Mouse (Mus musculus): ENCODE results near the gene Osm. TPM values are rescaled to one million over a fixed set of nuclear protein-coding genes. Genes with fewer than 3 reads are reported as not detected.

Gene Osm
- polyA plus RNA-seq, 1 experiment from 2014 or later: 0.20 TPM

DNA sequence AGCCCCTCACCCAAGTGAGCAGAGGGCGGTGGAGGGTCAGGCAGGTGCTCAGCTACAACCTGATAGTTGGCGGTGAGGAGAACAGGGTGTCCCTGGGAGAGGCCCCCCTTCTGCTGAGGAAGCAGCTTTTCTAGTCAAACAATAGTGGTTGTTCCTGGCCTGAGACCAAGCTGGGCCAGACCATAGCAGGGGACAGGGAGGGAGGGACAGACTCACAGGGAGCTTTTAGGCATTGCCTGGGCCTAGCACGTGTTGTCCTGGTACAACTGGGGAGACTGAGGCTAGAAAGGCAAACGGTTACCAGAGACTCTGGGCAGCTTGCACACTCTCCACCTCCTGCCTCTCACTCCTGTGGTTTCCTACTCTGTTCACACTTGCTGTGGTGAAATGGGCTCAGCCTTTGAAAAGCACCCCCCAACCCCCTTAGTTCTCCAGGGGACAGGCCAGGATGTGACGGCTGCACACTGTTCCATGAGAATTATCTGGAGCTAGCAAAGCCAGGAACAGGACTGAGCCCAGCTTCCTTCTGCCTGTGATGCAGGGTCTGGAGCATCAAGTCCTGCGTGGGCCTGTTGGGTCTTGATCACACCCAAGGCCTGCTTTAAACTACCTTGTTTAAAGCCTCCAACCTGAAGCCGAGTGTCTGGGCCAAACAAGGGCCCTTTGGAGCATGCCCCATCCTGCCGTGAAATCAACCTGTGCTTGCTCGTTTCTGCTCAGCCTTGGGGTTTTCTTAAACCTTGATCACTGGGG lies 19.8 kb upstream of the Osm start:
- H3K27ac ChIP-seq (replicated peaks): peak overlapping the region; percentile 71
- 57% methylated on average over 9 of the region's 9 CpGs for WGBS
- peaks cover 46% of the 10 kb centered on the region for H3K36me3 ChIP-seq

DNA sequence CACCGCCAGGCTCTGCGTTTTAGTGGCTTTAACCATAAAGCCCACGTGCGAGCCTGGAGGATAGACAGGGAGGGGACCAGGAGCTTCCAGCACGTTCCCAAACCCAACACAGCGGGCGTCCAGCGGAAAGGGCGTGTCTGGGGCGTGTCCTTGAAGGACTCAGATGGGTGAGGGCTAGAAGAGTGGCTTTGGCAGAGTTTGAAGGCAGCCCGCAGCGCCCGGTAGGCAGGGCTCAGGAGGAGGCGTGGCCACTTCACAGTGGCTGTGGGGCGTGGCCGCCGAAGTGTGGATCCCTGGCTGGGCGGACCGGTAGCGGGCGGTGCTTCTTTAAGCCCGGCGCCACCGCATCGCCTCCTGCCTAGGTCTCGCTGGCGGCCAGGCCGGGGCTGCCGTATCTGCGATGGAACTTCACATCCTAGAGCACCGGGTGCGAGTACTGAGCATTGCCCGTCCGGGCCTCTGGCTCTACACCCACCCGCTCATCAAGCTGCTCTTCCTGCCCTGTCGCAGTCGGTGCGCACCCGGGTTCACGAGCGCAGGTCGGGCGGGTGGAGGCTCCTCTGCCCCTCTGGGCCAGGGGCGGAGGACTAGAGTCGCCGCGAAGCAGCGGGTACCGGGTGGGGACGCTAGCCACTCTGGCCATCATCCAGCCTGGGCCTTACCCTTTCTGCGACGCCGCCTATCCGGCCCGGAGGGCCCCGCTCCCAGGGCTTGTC lies 18.1 kb upstream of the Osm start, which contains the start of gene Castor1:
Gene Castor1 (plus strand): TSS at position 312 of the 716 bp plus-strand sequence.
- Histone ChIP-seq H3K4me1 (peaks cover 21% of the 10 kb centered on the region), H3K36me3 (peaks cover 30% of the 10 kb centered on the region), H3K27ac (replicated peaks) (peak within 1 kb of the TSS; percentile 71), H3K27me3 (no peaks in the 10 kb centered on the region), H3K4me2 (replicated peaks) (peak within 1 kb of the TSS; percentile 94), H3K9ac (peak within 1 kb of the TSS; percentile 53), H3K9me3 (replicated peaks) (no peaks in the 10 kb centered on the region), H3K4me3 (replicated peaks) (peak within 1 kb of the TSS; percentile 53)
- peak; percentile 74 for ATAC-seq (ENCODE audit: insufficient number of reproducible peaks, low FRiP score, low TSS enrichment, low read depth)
- 1% methylated on average over 56 of the region's 56 CpGs for WGBS

More for the DNA sequence above, 19.8 kb upstream of the Osm start:
- no peaks in the 10 kb centered on the region for H3K9me3 ChIP-seq (replicated peaks)
- no peak overlapping the region for H3K9ac ChIP-seq
- no peak overlapping the region for H3K4me2 ChIP-seq (replicated peaks)
- no peaks in the 10 kb centered on the region for H3K27me3 ChIP-seq
- H3K4me3 ChIP-seq (replicated peaks): no peak overlapping the region
- peaks cover 21% of the 10 kb centered on the region for H3K4me1 ChIP-seq
- ATAC-seq (ENCODE audit: insufficient number of reproducible peaks, low FRiP score, low TSS enrichment, low read depth): 0 out of 2 replicates have a peak, but pooled peaks have one; percentile 5

DNA sequence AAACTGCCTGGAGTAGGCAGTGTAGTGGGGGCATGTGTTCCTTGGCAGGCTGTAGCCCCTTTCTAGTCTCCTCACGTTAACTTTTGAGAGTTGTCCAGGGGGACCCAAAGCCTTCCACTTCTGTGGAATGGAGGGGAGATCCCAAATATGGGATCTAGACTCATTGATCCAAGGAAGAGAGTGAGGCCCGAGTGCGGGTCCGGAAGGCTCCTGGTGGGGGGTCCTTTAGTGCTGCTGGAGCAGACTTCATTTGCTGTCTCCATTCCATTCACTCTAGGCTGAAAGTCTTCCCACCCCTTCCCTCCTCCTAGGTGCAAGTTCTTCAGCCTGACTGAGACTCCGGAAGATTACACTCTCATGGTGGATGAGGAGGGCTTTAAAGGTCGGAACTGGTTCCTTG lies 17.6 kb upstream of the Osm start:
- ATAC-seq (ENCODE audit: insufficient number of reproducible peaks, low FRiP score, low TSS enrichment, low read depth): no peak
- peak overlapping the region; percentile 53 for H3K9ac ChIP-seq
- H3K36me3 ChIP-seq: peaks cover 24% of the 10 kb centered on the region
- H3K4me1 ChIP-seq: peaks cover 23% of the 10 kb centered on the region
- 8% methylated on average over 6 of the region's 6 CpGs for WGBS
- H3K27ac ChIP-seq (replicated peaks): peak overlapping the region; percentile 49; the same call in 1 of the 2 replicates
- H3K9me3 ChIP-seq (replicated peaks): no peaks in the 10 kb centered on the region
- peak overlapping the region; percentile 53 for H3K4me3 ChIP-seq (replicated peaks)
- H3K4me2 ChIP-seq (replicated peaks): peak overlapping the region; percentile 94
- H3K27me3 ChIP-seq: no peaks in the 10 kb centered on the region

DNA sequence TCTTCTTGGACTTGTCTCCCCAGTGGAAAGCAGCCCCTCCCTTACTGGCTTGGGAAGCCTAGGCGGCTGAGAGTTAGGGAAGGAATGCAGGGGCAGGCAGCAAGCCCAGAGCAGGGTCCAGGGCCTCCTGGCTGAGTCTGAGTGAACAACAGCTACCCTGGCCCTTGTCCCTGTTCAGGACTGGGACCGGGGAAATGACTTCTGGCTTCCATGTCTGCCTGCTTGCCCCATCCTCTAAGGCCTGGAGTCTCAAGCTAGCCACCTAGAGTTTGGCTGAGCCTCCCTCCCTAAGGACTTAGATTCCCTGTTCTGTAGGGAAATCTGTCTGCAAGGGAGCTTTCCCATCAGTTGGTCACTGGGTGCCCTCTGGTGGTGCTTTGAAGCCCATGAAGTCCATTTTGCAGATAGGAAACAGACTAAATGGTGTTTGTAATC lies 16.9 kb upstream of the Osm start:
- 0 out of 2 replicates have a peak overlapping the region, but pooled peaks have one; percentile 23 for H3K27ac ChIP-seq (replicated peaks)
- peaks cover 19% of the 10 kb centered on the region; the same call in 1 of the 2 replicates for H3K36me3 ChIP-seq
- H3K4me3 ChIP-seq (replicated peaks): peak overlapping the region; percentile 53; the same call in 1 of the 2 replicates
- H3K9ac ChIP-seq: no peak overlapping the region
- ATAC-seq (ENCODE audit: insufficient number of reproducible peaks, low FRiP score, low TSS enrichment, low read depth): no peak
- peaks cover 25% of the 10 kb centered on the region for H3K4me1 ChIP-seq
- peak overlapping the region; percentile 94 for H3K4me2 ChIP-seq (replicated peaks)
- no peaks in the 10 kb centered on the region for H3K9me3 ChIP-seq (replicated peaks)
- WGBS: 9% methylated on average over 2 of the region's 2 CpGs
- no peaks in the 10 kb centered on the region for H3K27me3 ChIP-seq

DNA sequence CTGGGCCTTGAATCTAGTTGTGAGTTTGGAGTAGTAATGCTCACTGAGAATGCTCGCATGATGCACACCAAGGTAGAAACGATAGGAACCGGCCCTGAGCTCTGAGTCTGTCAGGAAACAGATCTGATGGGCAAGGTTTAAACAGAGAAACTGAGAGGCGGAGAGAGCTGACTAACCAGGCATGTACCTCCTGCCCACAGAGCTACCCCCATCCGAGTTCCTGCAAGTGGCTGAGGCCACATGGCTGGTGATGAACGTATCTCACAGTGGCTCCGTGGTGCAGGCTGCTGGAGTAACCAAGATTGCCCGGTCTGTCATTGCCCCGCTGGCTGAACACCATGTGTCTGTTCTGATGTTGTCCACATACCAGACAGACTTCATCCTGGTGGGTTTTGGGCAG lies 16.3 kb upstream of the Osm start:
- no peaks in the 10 kb centered on the region for H3K27me3 ChIP-seq
- H3K36me3 ChIP-seq: peaks cover 13% of the 10 kb centered on the region; the same call in 1 of the 2 replicates
- no peak overlapping the region for H3K4me2 ChIP-seq (replicated peaks)
- H3K9ac ChIP-seq: no peak overlapping the region
- no peak overlapping the region for H3K27ac ChIP-seq (replicated peaks)
- no peak overlapping the region for H3K4me3 ChIP-seq (replicated peaks)
- peaks cover 25% of the 10 kb centered on the region for H3K4me1 ChIP-seq
- ATAC-seq (ENCODE audit: insufficient number of reproducible peaks, low FRiP score, low TSS enrichment, low read depth): no peak
- H3K9me3 ChIP-seq (replicated peaks): no peaks in the 10 kb centered on the region
- 64% methylated on average over 9 of the region's 9 CpGs for WGBS

DNA sequence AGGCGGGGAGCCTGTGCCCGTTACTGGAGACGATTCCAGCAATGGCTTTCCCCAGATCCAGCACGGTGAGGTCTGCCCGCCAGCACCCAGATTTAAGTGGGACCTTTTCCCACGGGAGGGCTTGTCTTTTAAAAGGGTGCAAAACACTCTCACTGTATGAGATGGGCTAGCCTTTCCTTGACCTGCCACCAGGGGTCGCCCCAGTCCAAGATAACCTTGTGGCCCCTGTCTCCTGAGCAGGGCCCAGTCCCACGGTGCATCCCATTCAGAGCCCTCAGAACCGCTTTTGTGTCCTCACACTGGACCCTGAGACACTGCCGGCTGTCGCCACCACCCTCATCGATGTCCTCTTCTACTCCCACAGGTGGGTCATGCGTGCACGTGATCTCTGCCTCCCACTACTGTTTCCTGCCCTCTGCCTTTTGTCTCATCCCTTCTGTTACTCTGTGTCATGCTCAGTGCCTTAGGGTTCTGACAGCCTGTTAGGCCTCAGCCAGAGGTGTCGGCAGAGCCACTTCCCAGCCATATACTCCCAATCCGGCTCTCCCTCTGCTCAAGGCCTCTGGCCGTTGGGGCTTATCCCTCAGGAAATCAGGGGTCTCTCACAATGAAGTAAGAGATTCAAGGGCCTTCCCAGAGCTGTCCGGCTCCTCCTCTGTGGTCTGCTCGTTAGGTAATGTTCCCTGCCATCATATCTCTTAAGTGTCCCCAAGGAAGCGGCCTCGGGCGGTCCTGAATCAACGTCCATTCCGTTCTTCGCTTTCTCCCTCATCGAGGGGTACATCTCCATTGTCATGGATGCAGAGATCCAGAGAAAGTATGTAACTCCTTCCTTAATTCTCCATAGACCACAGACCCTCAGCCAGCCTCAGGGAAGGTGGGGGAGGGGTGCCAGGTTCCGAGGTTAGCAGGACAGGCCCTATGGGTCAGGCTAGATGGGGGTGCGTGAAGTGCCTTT lies 15.5 kb upstream of the Osm start:
- Histone ChIP-seq H3K36me3 (peaks cover 5% of the 10 kb centered on the region; the same call in 1 of the 2 replicates), H3K9ac (no peak overlapping the region), H3K4me1 (peaks cover 25% of the 10 kb centered on the region), H3K4me2 (replicated peaks) (no peak overlapping the region), H3K27me3 (no peaks in the 10 kb centered on the region), H3K9me3 (replicated peaks) (no peaks in the 10 kb centered on the region), H3K27ac (replicated peaks) (no peak overlapping the region), H3K4me3 (replicated peaks) (no peak overlapping the region)
- 46% methylated on average over 28 of the region's 28 CpGs for WGBS
- ATAC-seq (ENCODE audit: insufficient number of reproducible peaks, low FRiP score, low TSS enrichment, low read depth): no peak

DNA sequence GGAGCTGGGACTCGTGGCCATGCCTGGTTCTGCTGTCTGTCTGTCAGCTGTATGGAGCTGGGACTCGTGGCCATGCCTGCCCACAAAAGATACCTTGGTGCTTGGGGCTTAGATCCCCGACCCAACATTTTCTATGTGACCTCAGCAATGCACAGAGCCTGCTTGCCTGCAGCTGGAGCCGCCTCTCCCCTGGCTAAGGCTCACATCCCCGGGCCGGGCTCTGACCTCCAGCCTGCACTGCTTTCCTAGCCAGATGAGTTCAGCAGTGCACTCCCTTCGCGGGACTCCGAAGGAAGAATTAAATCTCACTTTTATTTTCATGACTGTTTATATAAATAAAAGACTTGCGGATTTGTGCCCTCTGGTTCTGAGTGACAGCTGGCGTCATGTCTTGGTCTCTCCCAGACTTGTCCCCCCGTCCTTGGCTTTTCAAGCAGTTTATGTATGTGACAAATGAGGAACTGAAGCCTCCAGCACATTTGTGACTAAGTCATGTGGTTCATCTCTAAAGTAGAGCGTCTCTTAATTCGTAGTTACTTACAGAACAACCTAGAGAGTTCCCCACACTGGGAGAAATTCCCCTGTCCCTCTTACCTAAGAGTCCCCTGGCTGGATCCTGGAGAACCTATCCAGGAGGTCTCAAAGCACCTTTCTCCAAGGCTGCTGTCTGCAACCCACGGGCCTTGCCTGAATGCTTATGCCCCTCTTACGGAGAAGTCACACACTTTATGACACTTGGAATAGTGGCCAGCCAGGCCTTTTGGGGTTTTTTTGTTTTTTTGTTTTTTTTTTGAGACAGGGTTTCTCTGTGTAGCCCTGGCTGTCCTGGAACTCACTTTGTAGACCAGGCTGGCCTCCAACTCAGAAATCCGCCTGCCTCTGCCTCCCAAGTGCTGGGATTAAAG lies 13.9 kb upstream of the Osm start:
- Histone ChIP-seq H3K36me3 (no peaks in the 10 kb centered on the region), H3K4me3 (replicated peaks) (no peak overlapping the region), H3K27ac (replicated peaks) (no peak overlapping the region), H3K4me1 (peaks cover 25% of the 10 kb centered on the region), H3K27me3 (no peaks in the 10 kb centered on the region), H3K9me3 (replicated peaks) (no peaks in the 10 kb centered on the region), H3K4me2 (replicated peaks) (no peak overlapping the region), H3K9ac (no peak overlapping the region)
- no peak for ATAC-seq (ENCODE audit: insufficient number of reproducible peaks, low FRiP score, low TSS enrichment, low read depth)
- 65% methylated on average over 17 of the region's 17 CpGs for WGBS

DNA sequence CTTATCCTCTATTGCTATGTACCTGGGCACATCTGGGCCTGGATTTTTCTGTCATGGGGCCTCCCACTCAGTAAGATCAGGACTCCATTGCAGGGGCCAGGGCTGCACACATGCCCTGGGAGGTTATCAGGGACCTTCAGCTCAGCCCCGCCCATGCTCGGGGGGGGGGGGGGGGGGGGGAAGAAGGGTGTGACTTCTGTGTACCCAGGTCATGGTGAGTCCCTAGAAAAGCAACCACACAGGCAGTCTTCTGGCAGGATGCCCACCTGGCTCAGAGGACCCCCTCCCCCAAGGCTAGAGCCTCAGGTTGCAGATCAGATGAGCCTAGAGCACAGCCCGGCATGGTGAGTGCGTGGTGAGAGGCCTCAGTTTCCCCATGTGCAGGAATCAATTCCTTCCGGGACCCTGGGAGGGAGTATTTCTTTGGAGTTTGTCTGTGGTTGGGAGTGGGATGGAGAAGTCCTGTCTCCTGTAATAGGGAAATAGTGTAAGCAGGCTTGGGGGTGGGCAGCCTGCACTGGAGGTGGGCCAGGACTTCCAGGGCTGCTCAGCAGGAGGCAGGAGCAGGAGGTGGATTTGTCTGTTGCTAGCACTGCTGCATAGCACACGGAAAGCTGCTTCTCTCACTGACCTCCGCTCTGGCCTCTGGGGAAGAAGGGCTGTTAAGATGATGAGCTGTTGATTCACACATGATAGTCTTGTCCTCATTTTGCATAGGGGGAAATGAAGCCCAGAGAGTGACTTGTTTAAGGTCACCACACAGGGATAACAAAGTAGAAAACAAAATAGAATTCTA lies 12.6 kb upstream of the Osm start:
- no peak for ATAC-seq (ENCODE audit: insufficient number of reproducible peaks, low FRiP score, low TSS enrichment, low read depth)
- Histone ChIP-seq H3K9ac (no peak overlapping the region), H3K27me3 (no peaks in the 10 kb centered on the region), H3K4me3 (replicated peaks) (no peak overlapping the region), H3K9me3 (replicated peaks) (no peaks in the 10 kb centered on the region), H3K36me3 (no peaks in the 10 kb centered on the region), H3K4me1 (peaks cover 16% of the 10 kb centered on the region), H3K27ac (replicated peaks) (no peak overlapping the region), H3K4me2 (replicated peaks) (no peak overlapping the region)
- WGBS: 30% methylated on average over 7 of the region's 7 CpGs

DNA sequence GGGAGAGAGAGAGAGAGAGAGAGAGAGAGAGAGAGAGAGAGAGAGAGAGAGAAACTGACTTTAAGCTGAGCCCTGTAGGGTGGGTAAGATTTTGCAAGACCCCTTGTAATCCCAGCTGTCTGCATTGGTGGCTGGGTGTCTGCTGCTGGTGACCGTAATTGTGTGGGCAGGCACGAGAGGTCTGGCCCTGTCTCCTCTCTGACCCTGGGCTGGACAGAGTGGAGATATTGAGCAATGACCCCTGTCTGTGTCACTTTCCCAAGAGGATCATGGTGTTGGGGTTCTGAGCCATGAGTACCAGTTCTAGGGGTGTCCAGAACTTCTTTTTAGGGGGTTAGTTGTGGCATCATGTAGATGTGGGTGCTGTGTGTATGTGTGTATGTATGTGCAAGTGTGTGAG lies 12.0 kb upstream of the Osm start:
- no peak overlapping the region for H3K4me3 ChIP-seq (replicated peaks)
- H3K4me2 ChIP-seq (replicated peaks): no peak overlapping the region
- whole genome bisulfite sequencing: 48% methylated on average over 2 of the region's 2 CpGs
- peaks cover 13% of the 10 kb centered on the region for H3K4me1 ChIP-seq
- H3K27ac ChIP-seq (replicated peaks): no peak overlapping the region
- no peak for ATAC-seq (ENCODE audit: insufficient number of reproducible peaks, low FRiP score, low TSS enrichment, low read depth)
- H3K27me3 ChIP-seq: no peaks in the 10 kb centered on the region
- H3K36me3 ChIP-seq: no peaks in the 10 kb centered on the region
- no peaks in the 10 kb centered on the region for H3K9me3 ChIP-seq (replicated peaks)
- H3K9ac ChIP-seq: no peak overlapping the region
